Mouse (Mus musculus) gastrocnemius, adult 8-10 months (tissue): ENCODE measurements around the gene Igsf3. TPM values are rescaled to one million over a fixed set of nuclear protein-coding genes. Genes with fewer than 3 reads are reported as not detected.

Experiments used
- DNase-seq, 2 experiments: peaks; one replicate each; pipeline ENCODE4 v3.0.0; 2022; ENCODE audit warnings: low spot score in 2 of 2
- total RNA-seq, 4 experiments: library from RNA; stranded (reverse); gene quantifications; 2 replicates each; pipeline ENCODE4 v1.2.4; 2022

Igsf3 gene
- total RNA-seq, 4 experiments from 2014 or later, result 3.1 to 4.4 (median 3.4) TPM

DNA sequence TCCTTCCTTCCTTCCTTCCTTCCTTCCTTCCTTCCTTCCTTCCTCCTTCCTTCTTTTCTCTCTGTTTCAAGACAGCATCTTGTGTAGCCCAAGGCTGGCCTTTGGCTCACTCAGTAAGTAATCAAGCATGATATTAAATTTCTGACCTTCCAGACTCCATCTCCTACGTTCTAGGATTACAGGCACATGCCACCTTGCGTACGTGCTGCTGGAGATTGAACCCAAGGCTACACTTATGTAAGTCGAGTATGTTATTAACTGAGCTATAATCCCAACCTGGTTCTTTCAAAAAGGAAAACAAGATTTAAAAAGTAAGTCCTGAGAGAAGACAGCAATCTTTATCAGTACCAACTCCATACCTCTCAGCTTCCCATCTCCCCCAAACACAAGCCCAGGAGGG is 124.7 kb downstream of the Igsf3 start:
- DNase-seq, result no peak

DNA sequence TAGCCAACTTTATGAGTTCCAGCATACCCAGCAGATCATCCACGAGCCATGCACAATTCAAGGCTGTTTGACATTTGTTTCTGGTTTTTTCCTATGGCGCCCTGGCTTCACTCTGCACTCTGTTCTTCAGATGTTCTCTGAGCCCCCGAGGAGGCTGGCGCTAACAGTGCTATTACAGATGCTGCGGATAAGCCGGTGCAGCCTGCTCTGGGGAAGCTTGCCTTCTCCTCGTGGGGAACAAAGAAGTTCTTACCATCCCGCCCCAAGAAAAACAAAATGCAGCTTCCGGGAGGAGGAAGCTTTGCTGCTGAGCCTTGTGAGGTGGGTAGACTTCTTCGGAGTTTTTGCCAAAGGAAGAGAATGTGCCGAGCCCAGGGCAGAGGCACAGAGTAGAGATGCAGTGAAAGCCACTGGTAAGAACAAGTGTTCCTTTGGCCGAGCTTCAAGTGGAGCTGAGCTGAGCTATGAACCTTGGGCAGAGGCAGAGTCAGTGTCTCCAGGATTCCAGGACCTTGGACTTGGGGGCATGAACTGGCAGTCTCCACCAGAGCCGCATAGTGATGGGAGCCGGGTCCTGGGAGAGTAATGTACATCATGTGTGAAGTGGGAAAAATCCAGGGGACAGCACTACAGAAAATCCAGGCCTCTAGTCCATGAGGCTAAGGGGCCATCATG is 125.3 kb downstream of the Igsf3 start:
- DNase-seq, result no peak

DNA sequence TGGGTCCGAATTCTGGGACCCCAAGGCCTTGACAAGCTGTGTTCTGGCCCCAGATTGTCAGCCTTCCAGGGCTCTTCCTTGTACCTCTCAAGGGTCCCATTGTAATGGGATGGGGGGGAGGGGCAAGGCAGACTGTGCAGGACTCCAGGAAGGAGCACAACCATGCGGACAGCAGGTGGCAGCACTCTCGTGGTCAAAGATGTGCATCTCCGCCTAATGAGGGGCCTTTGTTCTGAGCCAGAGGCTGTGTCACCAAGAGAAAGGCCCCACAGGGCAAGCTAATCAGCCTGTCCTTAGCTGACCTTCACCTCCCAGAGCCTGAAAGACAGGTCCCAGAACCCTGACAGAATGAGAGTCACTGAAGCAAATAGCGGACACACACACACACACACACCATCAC is 129.3 kb downstream of the Igsf3 start:
- DNase-seq, result peak; percentile 62 to 66

DNA sequence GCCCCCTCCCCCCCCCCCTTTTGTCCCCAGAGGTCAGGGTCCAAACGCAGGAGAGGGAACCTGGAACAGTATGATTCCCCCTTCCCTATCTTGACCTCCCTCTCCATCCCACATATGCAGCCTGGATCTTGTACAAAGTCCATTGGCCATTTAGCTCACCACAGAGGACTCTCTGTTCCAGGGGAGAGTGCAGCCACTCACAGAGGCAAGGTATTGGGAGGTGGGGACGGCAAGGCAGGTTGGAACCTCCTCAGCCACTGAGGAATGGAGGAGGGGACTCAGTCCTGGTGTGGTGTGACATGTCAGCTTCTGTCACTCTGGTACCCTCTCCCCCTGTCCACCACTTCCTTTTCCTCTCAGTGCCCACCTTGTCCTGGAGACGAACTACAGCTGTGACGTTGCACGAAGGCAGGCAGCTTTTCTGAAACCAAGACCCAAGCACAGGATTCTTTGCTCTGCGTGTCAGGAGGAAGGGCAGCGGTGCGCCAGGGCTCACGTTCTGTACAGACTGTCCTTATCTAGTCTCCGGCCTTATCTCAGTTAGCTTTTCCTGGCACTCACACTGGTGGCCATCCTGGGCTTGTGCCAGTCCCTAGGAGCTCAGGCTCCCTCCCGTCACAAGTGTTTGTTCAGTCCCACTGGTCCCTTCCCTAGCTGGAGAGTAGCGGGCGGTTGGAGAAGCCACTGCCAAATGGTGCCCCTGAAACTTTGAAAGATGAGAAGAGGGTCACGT is 130.3 kb downstream of the Igsf3 start:
- no peak for DNase-seq

DNA sequence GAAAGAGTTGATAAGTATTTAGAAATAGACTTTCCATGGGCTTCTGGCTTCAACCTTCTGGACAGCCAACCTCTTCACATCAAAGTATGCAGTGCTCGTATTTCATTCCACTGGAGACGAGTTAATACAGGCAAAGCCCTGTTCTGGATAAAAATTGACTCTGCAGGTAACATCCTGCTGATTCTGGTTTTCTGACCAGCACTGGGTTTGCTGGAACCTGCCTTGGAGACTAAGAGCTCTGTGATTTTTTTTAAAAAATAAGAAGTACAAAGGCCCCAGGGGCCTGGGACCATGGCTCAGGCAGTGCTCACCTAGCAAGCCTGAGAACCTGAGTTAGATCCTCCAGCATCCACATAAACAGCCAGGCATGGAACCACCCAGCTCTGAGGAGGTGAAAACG is 130.9 kb downstream of the Igsf3 start:
- DNase-seq, result no peak

DNA sequence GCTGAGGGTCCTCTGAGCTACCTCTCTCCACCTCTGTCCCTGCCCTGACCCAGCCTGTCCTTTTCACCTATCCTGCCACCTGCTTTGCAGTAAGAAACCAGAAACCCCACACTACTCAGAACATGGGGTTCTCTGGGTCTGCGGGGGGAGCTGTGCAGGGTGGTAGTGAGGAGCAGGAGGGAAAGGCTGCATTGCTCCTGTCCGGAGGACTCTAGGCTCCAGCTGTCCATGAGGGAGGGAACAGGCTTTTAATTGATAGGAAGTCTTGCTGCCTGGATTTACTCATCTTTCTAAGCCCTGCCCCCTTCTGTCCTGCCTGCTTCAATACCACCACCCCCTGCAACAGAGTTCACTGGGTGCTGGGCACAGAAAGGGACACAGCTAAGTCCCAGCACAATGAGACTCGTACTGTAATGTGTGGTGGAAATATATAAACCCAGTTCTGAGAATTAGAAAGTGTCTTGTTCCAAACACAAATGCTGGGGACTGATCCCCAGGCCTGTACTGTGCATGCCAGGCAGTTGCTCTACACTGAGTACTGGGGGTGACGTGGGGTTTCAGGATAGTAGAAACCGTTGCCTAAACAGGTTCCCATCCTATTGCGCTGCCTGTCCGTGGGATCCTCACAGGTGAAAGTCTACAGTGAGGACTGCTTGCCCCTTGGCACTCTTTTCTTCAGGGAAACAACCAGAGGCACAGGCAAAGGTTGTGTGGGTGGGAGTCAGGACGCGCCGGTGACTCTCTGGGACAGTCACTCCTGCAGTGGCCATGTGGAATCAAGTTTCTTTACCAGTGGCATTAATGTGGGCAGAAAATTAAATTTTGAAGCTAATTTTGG is 133.0 kb downstream of the Igsf3 start:
- no peak for DNase-seq

DNA sequence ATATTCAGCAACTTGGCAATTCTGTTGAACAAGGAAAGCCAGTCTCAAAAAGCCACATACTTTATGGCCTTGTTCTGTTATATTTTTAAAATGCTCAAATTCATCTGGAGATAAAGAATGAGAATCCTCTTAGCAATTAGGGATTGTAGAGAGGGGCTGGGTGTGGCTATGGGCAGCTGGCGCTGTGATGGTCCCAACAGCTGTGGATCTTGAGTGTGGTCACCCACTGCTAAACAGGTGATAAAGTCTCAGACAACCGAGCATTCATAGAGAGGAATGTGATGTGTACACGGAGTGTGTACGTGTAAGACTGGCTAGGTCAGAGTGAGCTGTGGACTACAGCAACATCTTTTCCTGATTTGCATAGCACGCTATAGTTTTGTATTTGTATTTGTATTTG is 133.7 kb downstream of the Igsf3 start:
- no peak for DNase-seq

Other genes with a start within 250 kb of the Igsf3 start
- gene Cd2, start 89.1 kb upstream of the Igsf3 start, total RNA-seq, result not detected
- gene Atp1a1, start 227.6 kb downstream of the Igsf3 start, total RNA-seq, result 10 to 100 TPM; 75.7 to 99.5 (median 84.9) TPM